Mouse (Mus musculus) limb, embryonic 11.5 days (tissue): Measurements from ENCODE around the gene Rnf17. TPM values are rescaled to one million over a fixed set of nuclear protein-coding genes. Genes with fewer than 3 reads are reported as not detected.

Experiments
- ATAC-seq: fragments of 200-750 bp; cut with Nextera tagmentation; 2 replicates; pipeline ENCODE4 v1.8.0; 2017; ENCODE audit warnings: low read depth; ENCODE audit not compliant: insufficient number of reproducible peaks, low FRiP score, low TSS enrichment
- DNase-seq: peaks from one replicate; pipeline ENCODE4 v3.0.0-alpha.2; 2015; ENCODE audit warnings: low spot score
- H3K27ac ChIP-seq: fragments of 300-500 bp; sonication (generic); replicated peaks from 2 replicates; pipeline ENCODE4 v1.5.1; 2014; ENCODE audit warnings: low read depth, mild to moderate bottlenecking, low read length
- H3K27me3 ChIP-seq: fragments of 300-500 bp; sonication (generic); 2 replicates; pipeline ENCODE4 v1.6.1; 2014; ENCODE audit warnings: mild to moderate bottlenecking, low read length, mixed read lengths; ENCODE audit not compliant: control insufficient read depth, insufficient read depth
- H3K36me3 ChIP-seq: fragments of 300-500 bp; sonication (generic); 2 replicates; pipeline ENCODE4 v1.6.1; 2014; ENCODE audit warnings: mild to moderate bottlenecking, low read length, moderate library complexity, mixed read lengths; ENCODE audit not compliant: control insufficient read depth, insufficient read depth
- H3K4me1 ChIP-seq: fragments of 300-500 bp; sonication (generic); 2 replicates; pipeline ENCODE4 v1.6.1; 2014; ENCODE audit warnings: low read length, mixed read lengths; ENCODE audit not compliant: control insufficient read depth, insufficient read depth
- H3K4me2 ChIP-seq: fragments of 300-500 bp; sonication (generic); 2 replicates; pipeline ENCODE4 v1.6.1; 2014; ENCODE audit warnings: low read depth, mild to moderate bottlenecking, moderate library complexity; ENCODE audit not compliant: severe bottlenecking
- H3K4me3 ChIP-seq: fragments of 300-500 bp; sonication (generic); 2 replicates; pipeline ENCODE4 v1.5.1; 2014; ENCODE audit warnings: low read depth, low read length
- H3K9ac ChIP-seq: fragments of 300-500 bp; sonication (generic); 2 replicates; pipeline ENCODE4 v1.6.1; 2014; ENCODE audit warnings: mild to moderate bottlenecking, low read length
- H3K9me3 ChIP-seq: fragments of 300-500 bp; sonication (generic); 2 replicates; pipeline ENCODE4 v1.6.1; 2016; ENCODE audit warnings: low read length; ENCODE audit not compliant: control insufficient read depth
- WGBS: fragments of 180-500 bp; shearing (Covaris S2); extraction: QIAGEN DNeasy Blood & Tissue Kit; methylation state at CpG from one replicate; pipeline ENCODE4 v1.1.7; 2014; 5-methylcytosine and 5-hydroxymethylcytosine counted together
- polyA plus RNA-seq: library from polyadenylated mRNA; unstranded; fragments of >200 nt; fragmentation: Nextera tagmentation; extraction: Ambion mirVana; gene quantifications from 2 replicates; pipeline ENCODE4 v1.2.1, GENCODE M21; 2014

Rnf17 gene
- polyA plus RNA-seq, 1 experiment from 2014 or later = 0.88 TPM

- no peak for DNase-seq
Measured at GRCm38 (mm10) chr14:56569041-56569440, 166.7 kb downstream of the Rnf17 start.

GRCm38 (mm10) chr14:56571310-56572093 is 169.1 kb downstream of the Rnf17 start:
- Histone ChIP-seq H3K27me3 (no peaks in the 10 kb centered on the region), H3K9ac (peak overlapping the region; percentile 81), H3K4me2 (peak overlapping the region; percentile 55), H3K27ac (peak overlapping the region; percentile 68; the same call in 1 of the 2 replicates), H3K4me3 (peak overlapping the region; percentile 89), H3K9me3 (no peaks in the 10 kb centered on the region), H3K4me1 (peaks cover 6% of the 10 kb centered on the region; the same call in 1 of the 2 replicates), H3K36me3 (no peaks in the 10 kb centered on the region)
- under 1% methylated on average over 59 of the region's 59 CpGs for WGBS
- ATAC-seq (peak; percentile 99), DNase-seq (peak; percentile 97)

More at GRCm38 (mm10) chr14:56569041-56569440, 166.7 kb downstream of the Rnf17 start:
- no peak for ATAC-seq
- Histone ChIP-seq H3K27ac (no peak overlapping the region), H3K9me3 (no peaks in the 10 kb centered on the region), H3K27me3 (no peaks in the 10 kb centered on the region), H3K4me3 (no peak overlapping the region), H3K36me3 (no peaks in the 10 kb centered on the region), H3K9ac (no peak overlapping the region), H3K4me1 (peaks cover 6% of the 10 kb centered on the region; the same call in 1 of the 2 replicates), H3K4me2 (no peak overlapping the region)
- 76% methylated on average over 4 of the region's 4 CpGs for WGBS

- H3K4me3 ChIP-seq = no peak overlapping the region
- DNase-seq (no peak), ATAC-seq (no peak)
- H3K27ac ChIP-seq = no peak overlapping the region
- H3K9me3 ChIP-seq = no peaks in the 10 kb centered on the region
- 85% methylated on average over 2 of the region's 2 CpGs for WGBS
- no peak overlapping the region for H3K9ac ChIP-seq
- no peaks in the 10 kb centered on the region for H3K36me3 ChIP-seq
- no peak overlapping the region for H3K4me2 ChIP-seq
- peaks cover 6% of the 10 kb centered on the region; the same call in 1 of the 2 replicates for H3K4me1 ChIP-seq
- no peaks in the 10 kb centered on the region for H3K27me3 ChIP-seq
Measured at GRCm38 (mm10) chr14:56572546-56572945, 170.2 kb downstream of the Rnf17 start.

Other genes starting within 250 kb of the Rnf17 start
- not detected in 2 replicates for gene Gzmg, start 243.0 kb upstream of the Rnf17 start, polyA plus RNA-seq
- gene Gzmn, start 228.0 kb upstream of the Rnf17 start, polyA plus RNA-seq = not detected in 2 replicates
- not detected in 2 replicates for gene Gzmf, start 191.2 kb upstream of the Rnf17 start, polyA plus RNA-seq
- gene Gzmc, start 167.9 kb upstream of the Rnf17 start, polyA plus RNA-seq = not detected in 2 replicates
- not detected in 2 replicates for gene Gzmb, start 140.3 kb upstream of the Rnf17 start, polyA plus RNA-seq
- 0.06 and 0.12 TPM in 2 replicates for gene Atp12a, start 37.5 kb upstream of the Rnf17 start, polyA plus RNA-seq
- gene Cenpj, start 172.8 kb downstream of the Rnf17 start, polyA plus RNA-seq = 22.1 and 24.7 TPM in 2 replicates
- 2.2 and 2.8 TPM in 2 replicates for gene Parp4, start 173.0 kb downstream of the Rnf17 start, polyA plus RNA-seq